Comparison of ENCODE assay signal across 10 mouse cellular contexts in genomic region chr11:120798244-120798643, GRCm38 (mm10).
"Had no signal": no experiment of that assay in that cellular context is flagged by ENCODE, and none has a peak within 500 bp of the region (broad histone marks: within the 10 kb centered on the region; RNA-seq: fewer than 3 reads in every experiment).

No protein-coding gene starts in this region.

- ATAC-seq: liver, embryonic 12.5 days; midbrain, embryonic 16.5 days had no signal

- DNase-seq: lung, embryonic 14.5 days; midbrain, embryonic 14.5 days; retina, postnatal 1 day; right cerebral cortex, adult 18-20 months; right cerebral cortex, postnatal 25 days; thymus, adult 2 months; thymus, postnatal 25 days; thymus, postnatal 4 days had no signal
